Mouse (Mus musculus): Measurements from ENCODE around the gene Aco2. TPM values are rescaled to one million over a fixed set of nuclear protein-coding genes. Genes with fewer than 3 reads are reported as not detected.

Gene Aco2
- polyA plus RNA-seq, 1 experiment from 2014 or later: 126 TPM

GRCm38 (mm10) chr15:81917621-81918463 lies 45.7 kb downstream of the Aco2 start:
- peak; percentile 74 for DNase-seq (ENCODE audit: low spot score)

DNA sequence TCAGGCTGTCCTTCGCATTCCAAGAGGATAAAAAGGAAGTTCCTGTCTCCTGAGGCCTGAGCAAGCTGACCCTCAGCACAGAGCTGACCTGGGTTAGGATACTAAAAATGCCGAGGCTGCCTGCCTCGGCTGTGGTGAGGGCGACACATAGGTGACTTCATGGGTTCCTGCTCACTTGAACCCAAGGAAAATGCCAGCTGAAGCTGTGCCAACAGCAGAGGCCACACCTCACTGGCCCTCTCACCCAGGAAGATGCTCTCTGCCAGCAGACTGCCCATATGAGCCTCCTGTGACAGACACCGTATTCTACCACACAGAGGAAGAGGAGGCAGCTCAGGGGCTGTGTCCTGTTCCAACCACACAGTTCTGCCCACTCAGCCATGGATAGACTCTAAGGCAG lies 47.0 kb downstream of the Aco2 start:
- no peak for DNase-seq (ENCODE audit: low spot score)

- DNase-seq (ENCODE audit: low spot score): no peak
Observed at GRCm38 (mm10) chr15:81920546-81921217, 48.6 kb downstream of the Aco2 start.

DNA sequence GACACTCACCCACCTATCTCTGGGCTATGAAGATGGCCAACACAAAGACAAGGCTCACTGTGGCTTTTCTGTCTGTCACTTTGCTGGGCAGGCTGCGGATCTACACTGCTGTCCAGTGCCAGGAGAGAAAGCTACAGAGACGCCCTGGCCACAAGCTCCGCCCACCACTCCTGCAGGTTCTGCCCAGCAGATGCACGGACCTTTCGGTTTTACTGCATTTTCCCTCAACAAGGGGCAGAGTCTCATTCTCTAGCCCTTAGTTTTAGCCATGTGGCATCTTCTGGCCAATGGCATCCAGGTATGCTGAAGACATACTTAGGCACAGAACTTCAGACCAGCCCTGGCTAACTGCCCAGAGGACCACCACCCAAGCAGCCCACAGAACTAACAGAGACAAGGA lies 49.1 kb downstream of the Aco2 start:
- DNase-seq (ENCODE audit: low spot score): no peak

DNA sequence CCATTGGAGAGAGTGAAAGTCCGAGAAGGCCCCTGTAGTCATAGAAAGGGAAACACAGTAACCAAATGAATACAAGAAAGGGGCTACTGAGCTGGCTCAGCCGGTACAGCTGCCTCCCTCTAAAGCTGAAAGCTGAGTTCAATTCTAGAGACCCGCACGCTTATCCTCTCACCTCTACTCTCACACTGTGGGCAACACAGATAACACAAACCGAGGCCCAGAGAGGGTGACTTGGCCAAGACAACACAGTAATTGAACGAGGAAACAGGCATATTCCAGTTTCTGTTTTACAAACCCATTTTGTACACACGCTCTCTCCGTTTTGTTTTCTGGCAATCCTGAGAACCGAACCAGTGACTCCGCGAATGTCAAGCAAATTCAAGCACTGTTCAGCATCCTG lies 52.8 kb downstream of the Aco2 start:
- no peak for DNase-seq (ENCODE audit: low spot score)

DNA sequence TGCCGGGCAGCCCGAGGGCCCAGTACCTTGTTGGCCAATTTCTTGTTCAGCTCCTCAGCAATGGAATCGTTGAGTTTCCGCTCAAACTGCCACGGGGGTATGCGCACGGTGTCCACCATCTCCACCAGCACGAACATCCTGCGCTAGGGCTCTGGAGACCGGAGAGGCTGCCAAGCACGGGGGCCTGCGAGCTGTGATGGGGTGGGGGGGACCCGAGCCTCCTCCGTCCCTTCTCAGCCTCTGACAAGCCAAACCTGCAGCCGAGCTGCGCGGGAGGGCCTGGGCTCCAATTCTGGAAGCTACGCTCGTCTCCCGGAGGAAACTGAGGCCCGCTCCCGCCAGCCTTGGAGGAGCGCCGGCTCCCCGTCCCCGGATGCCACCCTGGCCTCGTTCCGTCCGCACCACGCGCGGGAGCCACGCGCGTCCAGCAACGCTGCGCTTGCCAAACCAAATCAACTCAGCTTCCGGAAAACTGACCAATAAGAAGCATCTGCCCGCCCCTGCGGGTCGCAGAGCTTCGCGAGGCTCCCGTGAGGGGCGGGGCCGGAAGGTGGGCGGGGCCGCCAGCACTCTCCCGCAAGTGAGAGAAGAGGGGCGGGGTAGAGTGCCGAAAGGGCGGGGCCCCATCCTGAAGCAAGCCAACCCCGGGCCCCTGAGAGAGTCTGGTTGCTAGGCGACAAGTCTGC lies 53.8 kb downstream of the Aco2 start, which contains the start of gene Polr3h:
TSS of gene Polr3h (minus strand) at position 481 of the 686 bp plus-strand sequence.
- peak; percentile 98 for DNase-seq (ENCODE audit: low spot score)

- no peak for DNase-seq (ENCODE audit: low spot score)
Observed at GRCm38 (mm10) chr15:81926446-81926822, 54.3 kb downstream of the Aco2 start.

GRCm38 (mm10) chr15:81927741-81928140 lies 55.6 kb downstream of the Aco2 start:
- no peak for DNase-seq (ENCODE audit: low spot score)

GRCm38 (mm10) chr15:81928277-81928676 lies 56.2 kb downstream of the Aco2 start:
- no peak for DNase-seq (ENCODE audit: low spot score)

DNA sequence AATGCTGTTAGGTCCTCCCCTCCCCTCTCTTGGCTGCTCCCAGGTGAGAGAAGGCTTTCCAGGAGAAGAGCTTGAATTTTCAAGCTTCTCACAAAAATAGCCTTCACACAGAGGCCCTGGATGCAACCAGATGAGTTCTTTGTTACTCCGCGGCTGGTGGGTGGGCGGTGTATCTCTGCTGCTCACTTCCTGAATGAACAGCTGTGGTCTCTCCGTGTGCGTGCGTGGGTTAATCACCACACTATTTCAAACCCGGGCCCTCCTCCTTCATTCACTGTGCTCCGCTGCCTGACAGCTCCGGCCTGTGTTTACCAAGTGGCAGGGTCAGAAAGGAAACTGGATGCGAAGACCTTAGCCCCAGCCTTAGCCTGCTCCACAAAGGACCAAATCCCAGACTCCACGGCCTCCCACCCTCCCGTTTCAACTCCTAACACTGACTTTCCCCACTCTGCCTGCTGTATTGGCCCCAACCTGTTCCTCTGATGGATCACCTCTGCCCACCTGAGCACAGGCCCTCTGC lies 60.9 kb downstream of the Aco2 start:
- DNase-seq (ENCODE audit: low spot score): peak; percentile 62

DNA sequence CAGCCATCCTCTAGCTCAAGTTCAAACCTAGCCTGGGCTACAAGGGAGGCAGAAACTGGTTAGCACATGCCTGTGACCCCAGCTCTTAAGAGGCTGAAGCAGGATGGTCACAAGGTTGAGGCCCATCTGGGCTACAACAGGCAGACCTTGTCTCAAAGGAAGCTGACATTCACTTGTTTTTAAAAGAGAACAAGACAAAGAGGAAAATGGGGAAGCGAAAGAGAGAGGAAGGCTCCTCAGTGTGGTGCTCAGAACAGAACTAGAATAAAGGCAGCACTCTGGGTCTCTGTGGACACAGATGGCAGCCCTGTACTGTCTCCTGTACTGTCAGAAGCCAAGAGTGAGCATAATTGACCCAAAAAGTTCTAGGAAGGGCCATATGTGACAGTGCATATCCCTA lies 61.9 kb downstream of the Aco2 start:
- DNase-seq (ENCODE audit: low spot score): no peak

DNA sequence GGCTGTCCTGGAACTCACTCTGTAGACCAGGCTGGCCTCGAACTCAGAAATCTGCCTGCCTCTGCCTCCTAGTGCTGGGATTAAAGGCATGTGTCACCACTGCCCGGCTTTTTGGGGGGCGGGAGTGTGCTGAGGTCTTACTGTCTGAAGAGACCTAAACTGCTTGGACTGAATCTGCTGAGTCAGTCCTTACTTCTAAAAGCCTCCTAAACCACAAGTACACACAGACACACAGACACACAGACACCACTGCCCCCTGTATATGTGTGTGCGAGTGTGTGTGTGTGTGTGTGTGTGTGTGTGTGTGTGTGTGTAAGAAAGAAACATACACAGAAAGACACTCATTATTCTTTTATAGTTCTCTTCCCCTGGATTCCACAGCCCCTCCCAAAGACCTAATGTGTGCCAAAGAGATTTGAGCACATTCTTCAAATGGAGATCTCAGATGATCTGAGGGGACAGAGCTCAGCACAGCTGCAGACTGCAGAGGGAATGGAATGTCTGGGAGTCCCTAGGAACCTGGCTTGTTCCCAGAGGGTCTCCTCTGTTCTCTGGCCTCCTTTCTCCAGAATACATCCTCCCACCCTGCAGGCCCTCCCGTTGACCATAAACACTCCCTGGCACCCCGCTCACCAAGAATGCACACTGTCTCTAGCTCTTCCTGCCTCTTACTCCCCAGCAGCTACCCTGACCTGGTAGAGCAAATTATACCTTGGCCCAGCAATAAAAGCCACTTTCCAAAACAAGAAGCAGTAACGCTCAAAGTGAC lies 63.9 kb downstream of the Aco2 start:
- no peak for DNase-seq (ENCODE audit: low spot score)

- DNase-seq (ENCODE audit: low spot score): no peak
Observed at GRCm38 (mm10) chr15:81936679-81937078, 64.6 kb downstream of the Aco2 start, which contains the start of gene Csdc2. TSS of gene Csdc2 (plus strand) at chr15:81936759.

DNA sequence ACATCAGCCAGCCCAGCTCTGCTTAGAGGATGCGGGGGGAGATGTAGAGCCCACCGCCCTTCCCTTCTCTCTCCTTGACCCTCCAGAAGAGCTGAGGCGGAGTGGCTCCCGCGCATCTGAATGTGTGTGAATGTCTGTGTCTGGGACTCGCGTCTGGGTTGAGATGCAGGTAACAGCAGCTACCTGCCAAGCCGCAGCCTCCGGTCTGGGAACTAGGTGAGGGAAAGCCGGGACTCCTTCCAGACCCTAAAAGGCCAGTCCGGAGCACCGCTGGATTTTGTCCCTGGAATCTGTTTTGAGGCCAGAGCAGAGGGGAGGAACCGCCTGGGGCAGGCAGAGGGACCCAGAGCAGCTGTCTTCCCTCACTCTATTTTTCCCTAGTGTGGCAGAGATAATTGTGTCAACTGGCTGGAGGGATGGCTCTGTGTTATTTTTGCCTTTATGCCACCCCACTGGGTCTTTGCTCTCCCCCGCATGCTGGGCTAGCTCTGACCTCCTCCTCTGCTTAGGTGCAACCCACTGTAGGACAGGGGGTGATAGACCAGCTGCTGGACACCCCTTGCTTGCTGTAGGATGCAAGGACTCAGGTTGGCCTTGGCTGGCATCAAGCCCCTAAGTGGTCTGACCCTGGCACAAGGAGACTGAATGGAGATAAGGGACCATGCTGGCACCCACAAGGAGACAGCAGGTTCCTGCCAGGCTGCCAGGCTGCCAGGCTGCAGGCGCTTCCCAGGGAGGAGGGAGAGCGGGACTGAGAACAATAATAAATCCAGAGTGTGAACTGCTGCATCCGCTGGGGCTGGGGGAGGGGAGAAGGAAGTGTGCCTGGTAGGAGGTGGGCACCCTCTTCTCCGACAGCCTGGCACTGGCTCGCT lies 65.2 kb downstream of the Aco2 start:
- no peak for DNase-seq (ENCODE audit: low spot score)

- peak; percentile 20 for DNase-seq (ENCODE audit: low spot score)
Observed at GRCm38 (mm10) chr15:81938246-81938645, 66.1 kb downstream of the Aco2 start.

DNA sequence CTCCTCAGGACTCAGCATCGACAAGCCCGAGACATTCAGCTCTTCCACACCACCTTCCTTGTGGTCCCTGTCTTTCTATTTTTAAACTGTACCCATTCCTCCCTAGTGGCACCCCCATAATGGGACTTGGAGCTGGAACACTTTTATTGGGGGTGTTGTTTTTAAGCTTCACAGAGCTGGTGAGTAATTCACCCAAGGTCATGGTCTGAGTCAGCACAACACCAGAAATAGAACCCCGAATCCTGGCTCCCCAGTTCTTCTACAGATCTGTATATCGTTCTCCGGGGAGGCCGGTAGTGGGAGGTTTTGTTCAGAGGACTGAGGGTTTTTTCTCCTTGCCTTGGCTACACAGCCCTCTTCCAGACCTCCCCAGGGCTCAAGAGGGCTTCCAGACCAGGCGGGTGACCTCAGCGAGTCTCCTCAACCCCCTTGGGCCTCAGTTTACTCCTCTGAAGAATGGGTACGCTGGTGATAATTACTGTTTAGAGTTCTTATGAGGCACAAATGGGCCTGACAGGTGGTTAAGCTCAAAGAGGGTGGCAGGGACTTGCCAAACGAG lies 67.1 kb downstream of the Aco2 start:
- no peak for DNase-seq (ENCODE audit: low spot score)

- no peak for DNase-seq (ENCODE audit: low spot score)
Observed at GRCm38 (mm10) chr15:81939774-81940173, 67.7 kb downstream of the Aco2 start.

GRCm38 (mm10) chr15:81940219-81940618 lies 68.1 kb downstream of the Aco2 start:
- DNase-seq (ENCODE audit: low spot score): no peak

- no peak for DNase-seq (ENCODE audit: low spot score)
Observed at GRCm38 (mm10) chr15:81941010-81941409, 68.9 kb downstream of the Aco2 start.

All from thymus, postnatal 0 days (tissue).